9 mouse cellular contexts compared by ENCODE assay signal in the genomic region with DNA sequence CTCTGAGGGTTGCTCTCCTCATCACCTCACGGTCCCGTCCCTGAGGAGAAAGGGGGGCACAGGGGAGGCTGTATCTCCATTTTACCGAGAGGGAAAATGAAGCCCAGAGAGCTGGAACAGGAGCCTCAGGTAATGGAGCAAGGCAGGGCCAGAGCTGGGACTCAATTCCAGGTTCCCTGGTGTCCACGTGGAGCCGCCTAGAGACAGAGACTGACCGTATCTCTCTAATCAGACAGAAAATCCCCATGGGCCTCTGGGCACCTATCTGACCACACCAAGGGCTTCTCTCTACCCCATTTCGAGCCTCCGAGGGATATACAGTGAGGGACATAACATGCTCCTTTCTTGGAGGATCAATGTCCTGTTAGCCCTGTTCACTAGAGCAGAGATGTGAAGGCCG. TPM values are rescaled to one million over a fixed set of nuclear protein-coding genes. Genes with fewer than 3 reads are reported as not detected.
DNase-seq lines count a peak whose midpoint lies in the region; ATAC-seq and TF ChIP-seq lines count a peak whose summit lies in the region.
"Had no signal": no experiment of that assay in that cellular context is flagged by ENCODE, and none has a peak within 500 bp of the region (broad histone marks: within the 10 kb centered on the region; RNA-seq: fewer than 3 reads in every experiment).

No protein-coding gene starts in this region.

- H3K27ac ChIP-seq in cerebellum, adult 2 months (ENCODE audit: insufficient read depth, low read length), result peak overlapping the region; percentile 55
- H3K27ac ChIP-seq in kidney, postnatal 0 days, result 0 out of 2 replicates have a peak overlapping the region, but pooled peaks have one; percentile 6
- H3K27ac ChIP-seq in hindbrain, embryonic 15.5 days (replicated peaks), result peak overlapping the region; percentile 83; the same call in 1 of the 2 replicates
- H3K27ac ChIP-seq: neural tube, embryonic 12.5 days had no signal

- no peak for ATAC-seq in kidney, postnatal 0 days (replicated peaks; ENCODE audit: low FRiP score, low read depth)
- ATAC-seq in hindbrain, embryonic 15.5 days (ENCODE audit: low FRiP score, low read depth), result no peak

- H3K9ac ChIP-seq in kidney, postnatal 0 days (ENCODE audit: low read depth, low read length), result no peak overlapping the region
- H3K9ac ChIP-seq in hindbrain, embryonic 15.5 days, result no peak overlapping the region
- H3K9ac ChIP-seq: neural tube, embryonic 12.5 days had no signal

- DNase-seq in cerebellum, adult 2 months, result no peak
- no peak for DNase-seq in cerebellum, adult 9-11 months
- DNase-seq in kidney, postnatal 0 days (ENCODE audit: low spot score), result no peak
- no peak for DNase-seq in kidney, postnatal 14 days
- no peak for DNase-seq in thymus, adult 18-20 months
- no peak for DNase-seq in yolk sac, embryonic 10.5 days (ENCODE audit: low spot score)

- peaks cover 36% of the 10 kb centered on the region for H3K36me3 ChIP-seq in kidney, postnatal 0 days (ENCODE audit: insufficient read depth, low read length)
- peaks cover 81% of the 10 kb centered on the region for H3K36me3 ChIP-seq in E14TG2a.4 (ENCODE audit: insufficient read depth, low read length)
- H3K36me3 ChIP-seq in hindbrain, embryonic 15.5 days, result peaks cover 63% of the 10 kb centered on the region

- WGBS in cerebellum, adult 2 months, result 47% methylated on average over 9 of the region's 9 CpGs
- 90% methylated on average over 9 of the region's 9 CpGs for WGBS in kidney, postnatal 0 days
- 91% methylated on average over 9 of the region's 9 CpGs for WGBS in hindbrain, embryonic 15.5 days

- no peak overlapping the region for H3K4me2 ChIP-seq in kidney, postnatal 0 days (ENCODE audit: low read length)
- no peak overlapping the region for H3K4me2 ChIP-seq in hindbrain, embryonic 15.5 days
- H3K4me2 ChIP-seq: neural tube, embryonic 12.5 days had no signal

- no peak for TF ChIP-seq POLR2A in cerebellum, adult 2 months (IDR thresholded peaks at IDR 0.05; ENCODE audit: borderline replicate concordance, insufficient read depth, low read length)

- no peaks in the 10 kb centered on the region for H3K9me3 ChIP-seq in kidney, postnatal 0 days (replicated peaks; ENCODE audit: low read length)
- H3K9me3 ChIP-seq in E14TG2a.4 (ENCODE audit: low read length), result no peaks in the 10 kb centered on the region
- H3K9me3 ChIP-seq in hindbrain, embryonic 15.5 days, result no peaks in the 10 kb centered on the region
- H3K9me3 ChIP-seq: neural tube, embryonic 12.5 days had no signal

- H3K27me3 ChIP-seq in cerebellum, adult 2 months (ENCODE audit: control insufficient read depth, insufficient read depth, low read length), result no peaks in the 10 kb centered on the region
- H3K27me3 ChIP-seq in kidney, postnatal 0 days (ENCODE audit: insufficient read depth, low read length), result no peaks in the 10 kb centered on the region
- H3K27me3 ChIP-seq in E14TG2a.4 (ENCODE audit: insufficient read depth, low read length), result no peaks in the 10 kb centered on the region
- no peaks in the 10 kb centered on the region for H3K27me3 ChIP-seq in hindbrain, embryonic 15.5 days
- H3K27me3 ChIP-seq: neural tube, embryonic 12.5 days had no signal

- no peak overlapping the region for H3K4me3 ChIP-seq in cerebellum, adult 2 months (replicated peaks; ENCODE audit: insufficient read depth, low read depth, low read length)
- H3K4me3 ChIP-seq in kidney, postnatal 0 days (replicated peaks; ENCODE audit: low read depth, low read length), result no peak overlapping the region
- H3K4me3 ChIP-seq in E14TG2a.4 (replicated peaks; ENCODE audit: low read length), result peak overlapping the region; percentile 32; the same call in 1 of the 2 replicates
- H3K4me3 ChIP-seq in hindbrain, embryonic 15.5 days, result no peak overlapping the region
- H3K4me3 ChIP-seq: neural tube, embryonic 12.5 days had no signal

- TF ChIP-seq CTCF in cerebellum, adult 2 months (IDR thresholded peaks at IDR 0.05; ENCODE audit: borderline replicate concordance, insufficient read depth, low read depth, low read length), result no peak
- TF ChIP-seq CTCF in kidney, postnatal 0 days (IDR thresholded peaks at IDR 0.05; ENCODE audit: low read depth), result no peak
- TF ChIP-seq CTCF in E14TG2a.4 (conservative IDR thresholded peaks at IDR 0.05; ENCODE audit: low read length), result no peak; the same call in 1 of the 2 replicates

- peaks cover 53% of the 10 kb centered on the region for H3K4me1 ChIP-seq in cerebellum, adult 2 months (ENCODE audit: control insufficient read depth, insufficient read depth, low read length)
- peaks cover 25% of the 10 kb centered on the region; the same call in 1 of the 2 replicates for H3K4me1 ChIP-seq in kidney, postnatal 0 days (replicated peaks; ENCODE audit: insufficient read depth, low read length)
- peaks cover 61% of the 10 kb centered on the region for H3K4me1 ChIP-seq in E14TG2a.4 (replicated peaks; ENCODE audit: low read depth, low read length)
- peaks cover 51% of the 10 kb centered on the region for H3K4me1 ChIP-seq in hindbrain, embryonic 15.5 days (replicated peaks)

RNA-seq across cellular contexts. Expression of gene Cry2, which starts 10.7 kb away (rescaled TPM):
- polyA plus RNA-seq in cerebellum, adult 2 months (2012; rRNA removed), result 79.4 and 81.8 TPM in 2 replicates
- 10.1 and 12.8 TPM in 2 replicates for polyA plus RNA-seq in kidney, postnatal 0 days (2015; fragmentation: Nextera tagmentation; extraction: Ambion mirVana)
- 41.1 and 47.9 TPM in 2 replicates for polyA plus RNA-seq in hindbrain, embryonic 15.5 days (2015; fragmentation: Nextera tagmentation; extraction: Ambion mirVana)

RNA-seq across cellular contexts. Expression of gene Mapk8ip1, which starts 22.1 kb away (rescaled TPM):
- 349 TPM in 2 replicates for polyA plus RNA-seq in cerebellum, adult 2 months (2012; rRNA removed)
- 25.9 and 28.2 TPM in 2 replicates for polyA plus RNA-seq in kidney, postnatal 0 days (2015; fragmentation: Nextera tagmentation; extraction: Ambion mirVana)
- 162 and 178 TPM in 2 replicates for polyA plus RNA-seq in hindbrain, embryonic 15.5 days (2015; fragmentation: Nextera tagmentation; extraction: Ambion mirVana)

RNA-seq across cellular contexts. Expression of gene Slc35c1, which starts 37.2 kb away (rescaled TPM):
- 16.2 and 17.4 TPM in 2 replicates for polyA plus RNA-seq in cerebellum, adult 2 months (2012; rRNA removed)
- 14.8 and 15.5 TPM in 2 replicates for polyA plus RNA-seq in kidney, postnatal 0 days (2015; fragmentation: Nextera tagmentation; extraction: Ambion mirVana)
- 15.4 and 20.1 TPM in 2 replicates for polyA plus RNA-seq in hindbrain, embryonic 15.5 days (2015; fragmentation: Nextera tagmentation; extraction: Ambion mirVana)

RNA-seq across cellular contexts. Expression of gene 1700029I15Rik, which starts 40.8 kb away (rescaled TPM):
- polyA plus RNA-seq in cerebellum, adult 2 months (2012; rRNA removed), result 6.4 and 6.9 TPM in 2 replicates
- 1.8 and 2.5 TPM in 2 replicates for polyA plus RNA-seq in kidney, postnatal 0 days (2015; fragmentation: Nextera tagmentation; extraction: Ambion mirVana)
- polyA plus RNA-seq in hindbrain, embryonic 15.5 days (2015; fragmentation: Nextera tagmentation; extraction: Ambion mirVana), result 7.8 and 8.8 TPM in 2 replicates

RNA-seq across cellular contexts. Expression of gene Large2, which starts 48.5 kb away (rescaled TPM):
- polyA plus RNA-seq in cerebellum, adult 2 months (2012; rRNA removed), result 0.62 and 1.4 TPM in 2 replicates
- polyA plus RNA-seq in kidney, postnatal 0 days (2015; fragmentation: Nextera tagmentation; extraction: Ambion mirVana), result 30.6 and 34.3 TPM in 2 replicates
- polyA plus RNA-seq in hindbrain, embryonic 15.5 days (2015; fragmentation: Nextera tagmentation; extraction: Ambion mirVana), result 1.5 TPM in 2 replicates

Comparison
In these comparisons a context has a peak if more than half of its experiments do, and no peak if none do; other contexts are left out.
1. H3K27ac ChIP-seq: peak in every context shown above with its lines; median percentile 83 in hindbrain, embryonic 15.5 days; 55 in cerebellum, adult 2 months; 6 in kidney, postnatal 0 days.